Mouse (Mus musculus) lung, postnatal 0 days (tissue): Measurements from ENCODE around the gene Tnpo2.

Experiments
- CTCF ChIP-seq: IDR thresholded peaks from 2 replicates; pipeline ENCODE4 v1.5.1; 2016; ENCODE audit warnings: antibody characterized with exemption, mild to moderate bottlenecking
- EP300 ChIP-seq: IDR thresholded peaks from 2 replicates; pipeline ENCODE4 v1.6.1; 2016; ENCODE audit warnings: antibody characterized with exemption, mild to moderate bottlenecking, control low read depth

GRCm38 (mm10) chr8:85034764-85035163 lies 2.0 kb upstream of the Tnpo2 start:
- TF ChIP-seq EP300 (no peak), CTCF (no peak)
